15 mouse cellular contexts compared by ENCODE assay signal in genomic region chr4:40544056-40544455, GRCm38 (mm10).
DNase-seq lines count a peak whose midpoint lies in the region; ATAC-seq and TF ChIP-seq lines count a peak whose summit lies in the region.
"Had no signal": no experiment of that assay in that cellular context is flagged by ENCODE, and none has a peak within 500 bp of the region (broad histone marks: within the 10 kb centered on the region; RNA-seq: fewer than 3 reads in every experiment).

No protein-coding gene starts in this region.

- no peaks in the 10 kb centered on the region for H3K4me1 ChIP-seq in hindbrain, postnatal 0 days (ENCODE audit: insufficient read depth, low read length)
- no peaks in the 10 kb centered on the region for H3K4me1 ChIP-seq in hindbrain, embryonic 10.5 days (replicated peaks)
- peaks cover 8% of the 10 kb centered on the region for H3K4me1 ChIP-seq in lung, embryonic 16.5 days (replicated peaks; ENCODE audit: control insufficient read depth, insufficient read depth, low read length)
- H3K4me1 ChIP-seq: hindbrain, embryonic 15.5 days; stomach, embryonic 15.5 days had no signal

- DNase-seq in hindbrain, postnatal 0 days (ENCODE audit: low spot score), result peak; percentile 20
- DNase-seq in hindbrain, embryonic 10.5 days (ENCODE audit: low spot score), result no peak
- DNase-seq in lung, adult 18-20 months, result no peak
- peak; percentile 14 for DNase-seq in heart, adult 8-10 months (ENCODE audit: low spot score)
- DNase-seq in heart, postnatal 10 days, result peak; percentile 41 to 44
- no peak for DNase-seq in embryo, embryonic 11 days
- no peak for DNase-seq in cerebellum, postnatal 25 days
- DNase-seq: gastrocnemius, postnatal 25 days; left cerebral cortex, postnatal 4 days; liver, postnatal 0 days; right cerebral cortex, postnatal 14 days had no signal

- intact Hi-C loops in heart, postnatal 10 days (cut with DNase I), result no loop called here

- H3K36me3 ChIP-seq in hindbrain, postnatal 0 days (ENCODE audit: insufficient read depth, low read length), result no peaks in the 10 kb centered on the region
- no peaks in the 10 kb centered on the region for H3K36me3 ChIP-seq in hindbrain, embryonic 10.5 days
- no peaks in the 10 kb centered on the region for H3K36me3 ChIP-seq in lung, embryonic 16.5 days (ENCODE audit: control insufficient read depth, insufficient read depth, low read length)
- H3K36me3 ChIP-seq: hindbrain, embryonic 15.5 days; stomach, embryonic 15.5 days had no signal

- WGBS in hindbrain, postnatal 0 days, result 62% methylated on average over 4 of the region's 4 CpGs
- whole genome bisulfite sequencing in hindbrain, embryonic 10.5 days, result 69% methylated on average over 4 of the region's 4 CpGs
- WGBS in lung, embryonic 16.5 days, result 17% methylated on average over 4 of the region's 4 CpGs

- H3K4me3 ChIP-seq in hindbrain, postnatal 0 days (ENCODE audit: low read length), result no peak overlapping the region
- no peak overlapping the region for H3K4me3 ChIP-seq in hindbrain, embryonic 10.5 days
- H3K4me3 ChIP-seq in lung, embryonic 16.5 days (ENCODE audit: low read length), result no peak overlapping the region
- H3K4me3 ChIP-seq: hindbrain, embryonic 15.5 days; stomach, embryonic 15.5 days had no signal

- no peak overlapping the region for H3K27ac ChIP-seq in hindbrain, postnatal 0 days
- no peak overlapping the region for H3K27ac ChIP-seq in hindbrain, embryonic 10.5 days
- H3K27ac ChIP-seq in lung, embryonic 16.5 days (ENCODE audit: low read length), result no peak overlapping the region
- H3K27ac ChIP-seq: hindbrain, embryonic 15.5 days; stomach, embryonic 15.5 days had no signal

- no peak overlapping the region for H3K9ac ChIP-seq in hindbrain, postnatal 0 days (replicated peaks; ENCODE audit: low read length)
- no peak overlapping the region for H3K9ac ChIP-seq in lung, embryonic 16.5 days (ENCODE audit: low read length)
- H3K9ac ChIP-seq: hindbrain, embryonic 15.5 days; liver, postnatal 0 days; stomach, embryonic 15.5 days had no signal

- TF ChIP-seq CTCF in hindbrain, postnatal 0 days (IDR thresholded peaks at IDR 0.05; ENCODE audit: low read depth), result no peak

- H3K4me2 ChIP-seq in hindbrain, postnatal 0 days (ENCODE audit: low read depth, low read length), result no peak overlapping the region
- H3K4me2 ChIP-seq in lung, embryonic 16.5 days (ENCODE audit: low read depth, low read length), result no peak overlapping the region
- H3K4me2 ChIP-seq: hindbrain, embryonic 15.5 days; stomach, embryonic 15.5 days had no signal

- no peaks in the 10 kb centered on the region for H3K27me3 ChIP-seq in hindbrain, postnatal 0 days (ENCODE audit: insufficient read depth, low read length)
- H3K27me3 ChIP-seq in hindbrain, embryonic 10.5 days (ENCODE audit: insufficient read depth, poor library complexity, severe bottlenecking), result no peaks in the 10 kb centered on the region
- H3K27me3 ChIP-seq in lung, embryonic 16.5 days (ENCODE audit: control insufficient read depth, insufficient read depth, low read depth, low read length), result no peaks in the 10 kb centered on the region
- H3K27me3 ChIP-seq: hindbrain, embryonic 15.5 days; stomach, embryonic 15.5 days had no signal

- ATAC-seq in hindbrain, postnatal 0 days, result no peak
- peak; percentile 83 for ATAC-seq in lung, embryonic 16.5 days (ENCODE audit: low read depth)
- ATAC-seq: CD4-positive, CD25-positive, alpha-beta regulatory T cell, adult 4 months; liver, postnatal 0 days had no signal

- H3K9me3 ChIP-seq in hindbrain, postnatal 0 days (ENCODE audit: low read length), result peaks cover 3% of the 10 kb centered on the region; the same call in 1 of the 2 replicates
- no peaks in the 10 kb centered on the region for H3K9me3 ChIP-seq in hindbrain, embryonic 10.5 days
- no peaks in the 10 kb centered on the region for H3K9me3 ChIP-seq in lung, embryonic 16.5 days (ENCODE audit: control insufficient read depth, low read length)
- H3K9me3 ChIP-seq: hindbrain, embryonic 15.5 days; stomach, embryonic 15.5 days had no signal

Comparison
In these comparisons a context has a peak if more than half of its experiments do, and no peak if none do; other contexts are left out.
1. DNase-seq: peak in hindbrain, postnatal 0 days (single experiment), heart, adult 8-10 months (single experiment) and heart, postnatal 10 days (2 of 2); none in hindbrain, embryonic 10.5 days (single experiment), lung, adult 18-20 months (0 of 2), embryo, embryonic 11 days (single experiment) and cerebellum, postnatal 25 days (0 of 2).